Mouse (Mus musculus) brain, embryonic 14.5 days (tissue): ENCODE data around the gene Parm1.

Source experiments
- CTCF ChIP-seq: fragments of 200-500 bp; IDR thresholded peaks from 2 replicates; pipeline ENCODE4 v1.5.1; 2012; ENCODE audit warnings: inconsistent platforms, mild to moderate bottlenecking, moderate library complexity, borderline replicate concordance; ENCODE audit not compliant: insufficient read depth, insufficient read length; ENCODE audit errors: extremely low read depth
- POLR2A ChIP-seq: fragments of 200-500 bp; IDR thresholded peaks from 2 replicates; pipeline ENCODE4 v1.6.1; 2012; ENCODE audit warnings: mild to moderate bottlenecking, inconsistent platforms, borderline replicate concordance; ENCODE audit not compliant: poor library complexity, insufficient read depth, insufficient read length, severe bottlenecking; ENCODE audit errors: extremely low read depth

GRCm38 (mm10) chr5:91618661-91619173 is 101.3 kb downstream of the Parm1 start:
- TF ChIP-seq POLR2A (no peak), CTCF (no peak)
